Mouse (Mus musculus) layer of hippocampus, adult 9-11 months (tissue): ENCODE measurements at regions not wholly inside any gene's neighbourhood (a gene's known extent, or its start where the extent isn't known, plus 50 kb on each side); places are given as distances from the start of the nearest gene placed in this dataset.

Experiments used
- DNase-seq: peaks from one replicate; pipeline ENCODE4 v3.0.0; 2022

- DNase-seq = no peak
These were observed 258.3 kb upstream of the Dsel start for GRCm38 (mm10) chr1:112123012-112123411.

GRCm38 (mm10) chr1:112103451-112103850, 238.7 kb upstream of the Dsel start:
- DNase-seq = peak; percentile 4

- no peak for DNase-seq
These were observed 195.2 kb upstream of the Dsel start for GRCm38 (mm10) chr1:112059909-112060308.

- DNase-seq = no peak
These were observed 189.2 kb upstream of the Dsel start for GRCm38 (mm10) chr1:112053926-112054325.

- no peak for DNase-seq
These were observed 178.3 kb upstream of the Dsel start for GRCm38 (mm10) chr1:112043061-112043460.

GRCm38 (mm10) chr1:112039878-112040277, 175.2 kb upstream of the Dsel start:
- no peak for DNase-seq

- no peak for DNase-seq
These were observed 163.8 kb upstream of the Dsel start for GRCm38 (mm10) chr1:112028533-112028932.
